Mouse (Mus musculus): ENCODE results near the gene Slc22a4. TPM values are rescaled to one million over a fixed set of nuclear protein-coding genes. Genes with fewer than 3 reads are reported as not detected.
"Not testable (repeated sequence)": the region's sequence is repeated elsewhere in the genome, so short reads cannot be mapped to it uniquely, and the experiment has no call there.

The Slc22a4 gene
- total RNA-seq, 4 experiments from 2014 or later, result 4.8 to 7.1 (median 5.4) TPM

DNA sequence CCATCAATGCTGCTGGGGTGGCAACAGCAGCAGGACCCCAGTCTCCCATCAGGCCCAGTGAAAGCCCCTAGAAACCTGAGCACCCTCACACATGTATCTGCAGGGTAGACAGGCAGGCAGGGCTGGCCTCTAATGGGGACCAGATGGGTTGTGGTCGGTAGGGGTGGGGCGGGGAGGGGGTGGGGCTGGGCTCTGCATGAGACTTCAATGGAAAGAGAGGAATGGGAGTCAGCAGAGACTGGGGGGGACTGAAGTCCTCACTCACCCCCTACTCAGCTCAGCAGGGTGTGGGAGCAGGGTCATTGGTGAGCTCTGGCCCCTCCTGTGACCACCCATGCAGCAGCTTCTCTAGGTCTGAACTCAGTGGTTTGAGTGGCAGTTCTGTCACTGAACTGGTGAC is 29.5 kb upstream of the Slc22a4 start:
- no peak for DNase-seq (ENCODE audit: low spot score)

DNA sequence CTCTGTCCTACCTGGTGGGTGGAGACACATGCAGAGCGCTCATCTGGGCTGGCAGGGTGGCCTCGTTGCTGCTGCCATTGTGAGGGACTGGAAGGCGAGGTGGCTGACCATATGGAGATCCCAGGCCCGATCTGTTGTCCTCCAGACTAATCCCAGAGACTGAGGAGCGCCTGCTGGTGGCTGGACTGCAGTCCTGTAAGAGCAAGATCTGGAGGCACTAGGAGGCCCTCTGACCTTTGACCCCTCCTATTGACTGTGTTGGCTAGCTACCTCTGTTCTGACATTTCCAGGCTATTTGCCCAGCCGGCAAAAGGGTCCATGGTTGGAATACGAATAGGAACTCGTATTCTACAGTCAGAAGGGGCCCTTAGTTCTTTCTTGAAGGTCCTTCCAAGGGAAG is 28.2 kb upstream of the Slc22a4 start:
- DNase-seq (ENCODE audit: low spot score), result no peak

DNA sequence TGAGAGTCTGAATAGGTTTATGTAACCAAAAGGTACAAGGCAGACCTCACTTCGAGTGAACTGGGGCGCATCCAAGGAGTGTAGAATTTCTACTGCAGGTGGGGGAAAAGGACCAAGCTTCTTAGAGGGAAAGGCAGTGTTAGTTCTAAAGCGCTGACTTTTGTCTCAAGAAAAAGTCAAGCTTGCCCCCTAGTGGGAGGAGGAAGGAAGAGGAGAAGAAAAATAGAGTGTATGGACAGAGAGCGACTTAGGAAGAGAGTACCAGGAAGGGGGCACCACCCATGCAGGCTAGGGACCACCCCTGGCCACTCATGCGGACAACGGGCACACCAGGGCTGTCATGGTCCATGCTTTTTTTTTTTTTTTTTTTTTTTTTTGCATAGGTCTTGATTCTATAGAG is 26.4 kb upstream of the Slc22a4 start:
- DNase-seq (ENCODE audit: low spot score), result no peak

DNA sequence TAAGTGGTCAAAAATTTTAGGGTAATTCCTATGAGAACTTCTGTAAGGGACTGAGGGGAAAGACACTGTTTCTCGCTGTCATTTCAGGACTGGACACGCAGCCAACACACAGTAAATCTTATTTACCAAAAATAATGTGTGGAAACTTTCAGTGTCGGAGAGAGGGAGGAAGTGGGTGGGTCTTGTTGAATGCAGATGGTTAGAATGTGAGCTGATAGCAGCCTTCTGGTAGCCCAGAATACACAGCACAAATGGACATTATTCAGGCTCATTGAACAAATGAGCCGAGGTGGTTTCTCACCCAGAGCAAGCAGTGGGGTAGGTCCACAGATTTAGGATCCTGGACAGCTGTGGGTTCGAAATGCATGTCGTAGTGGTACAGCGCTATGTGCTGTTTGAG is 25.2 kb upstream of the Slc22a4 start:
- DNase-seq (ENCODE audit: low spot score), result no peak

DNA sequence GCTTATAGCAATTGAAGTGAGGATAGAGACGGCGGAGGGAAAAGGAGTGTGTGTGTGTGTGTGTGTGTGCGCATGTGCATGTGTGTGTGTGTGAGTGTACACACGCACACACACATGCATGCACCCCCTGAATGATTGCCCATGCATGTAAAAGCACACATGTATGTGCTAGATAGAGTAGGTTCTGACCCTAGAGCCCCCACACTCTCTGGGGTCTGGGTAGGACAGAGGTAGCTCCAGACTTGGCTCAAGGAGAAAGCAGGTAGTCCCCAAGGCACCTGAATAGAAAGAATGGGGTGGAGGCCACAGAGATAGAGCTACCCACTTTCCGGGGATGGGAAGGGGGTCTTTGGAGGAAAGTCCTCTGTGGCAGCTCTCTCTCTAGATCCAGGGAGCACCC is 24.2 kb upstream of the Slc22a4 start:
- DNase-seq (ENCODE audit: low spot score), result no peak

DNA sequence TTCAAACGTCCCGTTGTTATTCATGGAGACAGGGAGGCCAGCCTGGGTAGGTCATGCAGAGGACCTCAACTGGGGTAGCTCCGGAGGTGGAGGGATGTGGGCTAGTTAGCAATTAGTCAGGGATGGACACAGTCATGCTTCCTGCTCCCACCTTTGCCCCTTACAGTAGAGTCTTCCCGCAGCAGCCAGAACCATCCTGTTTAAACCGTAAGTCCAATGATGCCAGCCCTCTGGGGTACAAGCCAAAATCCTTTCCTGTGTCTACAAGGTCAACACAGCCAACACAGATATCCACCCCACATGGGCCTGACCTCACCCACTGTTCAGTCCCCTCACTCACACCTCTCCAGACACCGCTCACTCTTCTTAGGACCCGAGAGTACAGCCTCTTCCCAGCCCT is 23.3 kb upstream of the Slc22a4 start:
- no peak for DNase-seq (ENCODE audit: low spot score)

DNA sequence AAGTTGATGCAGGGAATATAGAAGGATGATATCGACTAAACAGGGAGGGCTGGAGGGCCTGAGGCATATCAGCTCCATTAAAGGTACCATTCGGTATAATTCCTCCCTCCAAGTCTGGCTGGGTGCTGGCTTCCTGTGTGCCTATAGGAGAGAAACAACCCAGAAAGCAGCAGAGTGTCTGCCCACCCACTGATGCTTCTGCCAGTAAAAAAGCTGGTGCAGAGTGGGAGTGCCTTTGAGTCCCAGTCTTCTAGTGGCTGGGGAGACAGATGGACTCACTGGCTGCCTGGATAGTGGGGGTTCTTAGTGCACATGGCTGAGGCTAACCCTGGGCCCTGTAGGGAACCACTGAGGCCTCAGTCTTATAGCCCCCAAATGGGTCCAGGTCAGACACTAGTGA is 22.3 kb upstream of the Slc22a4 start:
- no peak for DNase-seq (ENCODE audit: low spot score)

DNA sequence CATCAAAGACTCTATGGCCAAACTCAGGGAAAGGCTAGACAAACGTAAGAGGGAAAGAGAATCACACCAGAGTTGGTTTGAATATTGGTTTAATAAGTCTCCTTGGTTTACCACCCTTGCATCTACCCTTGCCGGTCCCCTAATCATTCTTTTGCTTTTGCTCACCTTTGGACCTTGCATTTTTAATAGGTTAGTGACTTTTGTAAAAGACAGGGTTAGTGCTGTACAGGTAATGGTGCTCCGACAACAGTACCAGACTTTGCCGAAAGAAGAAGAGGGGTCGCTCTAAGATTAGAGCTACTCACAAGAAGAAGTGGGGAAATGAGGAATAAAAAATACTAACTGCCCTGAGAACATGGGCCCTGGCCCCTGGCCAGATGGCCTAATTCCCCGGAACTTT is 12.8 kb upstream of the Slc22a4 start:
- DNase-seq (ENCODE audit: low spot score), result no peak

DNA sequence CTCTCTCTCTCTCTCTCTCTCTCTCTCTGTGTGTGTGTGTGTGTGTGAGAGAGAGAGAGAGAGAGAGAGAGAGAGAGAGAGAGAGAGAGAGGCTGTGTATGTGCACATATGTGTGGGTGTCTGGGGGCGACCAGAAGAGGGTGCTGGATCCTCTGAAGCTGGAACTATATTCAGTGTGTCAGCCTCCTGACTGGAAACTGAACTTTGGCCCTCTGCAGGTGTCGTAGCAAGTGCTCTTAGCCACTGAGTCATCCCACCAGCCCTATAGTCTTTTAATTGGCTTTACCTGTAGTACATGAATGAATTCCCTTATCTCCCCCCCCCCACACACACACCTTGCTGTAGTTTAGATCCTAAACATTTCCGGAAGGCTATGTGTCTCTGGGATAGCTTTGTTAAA is 5.0 kb upstream of the Slc22a4 start:
- not testable (repeated sequence) for DNase-seq (ENCODE audit: low spot score)

DNA sequence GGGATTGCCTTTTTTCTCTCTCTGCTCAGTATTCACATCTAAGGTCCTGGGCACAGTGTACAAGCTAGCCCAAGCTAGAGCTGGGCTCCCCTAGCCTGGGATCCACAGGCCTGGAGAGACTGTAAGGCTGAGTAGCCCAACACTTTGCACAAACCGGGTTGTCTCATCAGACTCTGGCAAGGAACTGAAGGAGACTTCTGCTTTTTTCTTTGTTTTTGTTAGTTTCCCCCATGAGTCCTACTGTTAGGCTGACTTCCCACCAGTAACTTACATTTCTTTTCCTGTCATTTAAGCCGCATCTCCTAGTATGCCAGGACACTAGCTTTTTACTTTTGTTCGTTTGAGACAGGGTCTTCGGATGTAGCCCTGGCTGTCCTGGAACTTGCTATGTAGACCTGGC is 1.1 kb upstream of the Slc22a4 start:
- no peak for DNase-seq (ENCODE audit: low spot score)

DNA sequence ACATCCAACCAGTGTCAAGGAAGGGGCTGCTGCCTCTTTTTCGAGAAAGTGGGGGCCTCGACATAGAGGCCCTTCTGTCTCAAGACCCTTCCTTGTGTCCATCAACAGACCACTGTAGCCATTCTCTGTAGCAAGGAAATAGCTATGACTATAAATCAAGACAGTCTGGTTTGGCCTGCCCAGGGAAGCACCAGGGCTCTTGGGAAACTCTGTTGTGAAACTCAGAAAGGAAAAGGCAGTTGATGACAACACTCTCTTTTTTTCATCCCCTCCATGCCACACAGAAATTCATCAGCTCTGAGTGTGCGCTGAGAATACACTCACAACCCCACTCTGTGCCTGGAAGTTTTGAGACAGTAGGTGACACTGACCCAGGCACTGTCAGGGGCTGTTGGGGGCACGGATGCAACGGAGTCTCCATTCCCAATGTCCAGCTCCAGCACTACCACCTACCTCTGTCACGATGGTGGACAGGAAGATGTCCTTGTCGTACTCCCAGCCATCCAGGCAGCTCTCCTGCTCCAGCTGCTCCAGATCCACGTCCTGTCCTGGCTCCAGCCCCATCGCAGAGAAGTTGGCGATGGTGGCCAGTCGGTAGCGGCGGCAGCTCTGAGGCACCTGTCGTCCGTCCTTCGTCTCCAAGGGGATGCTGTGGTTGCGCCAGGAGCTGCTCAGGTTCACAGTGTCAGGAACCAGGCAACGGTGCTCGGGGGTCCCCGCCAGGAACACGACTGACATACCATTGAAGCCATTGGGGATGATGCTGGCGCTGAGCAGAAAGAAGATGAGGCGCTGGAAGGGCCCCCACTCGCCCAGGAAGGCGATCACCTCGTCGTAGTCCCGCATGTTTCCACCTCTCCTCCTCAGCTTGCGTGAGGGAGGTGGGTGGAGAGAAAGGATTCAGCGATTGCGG is 503 bp downstream of the Slc22a4 start:
- no peak for DNase-seq (ENCODE audit: low spot score)

DNA sequence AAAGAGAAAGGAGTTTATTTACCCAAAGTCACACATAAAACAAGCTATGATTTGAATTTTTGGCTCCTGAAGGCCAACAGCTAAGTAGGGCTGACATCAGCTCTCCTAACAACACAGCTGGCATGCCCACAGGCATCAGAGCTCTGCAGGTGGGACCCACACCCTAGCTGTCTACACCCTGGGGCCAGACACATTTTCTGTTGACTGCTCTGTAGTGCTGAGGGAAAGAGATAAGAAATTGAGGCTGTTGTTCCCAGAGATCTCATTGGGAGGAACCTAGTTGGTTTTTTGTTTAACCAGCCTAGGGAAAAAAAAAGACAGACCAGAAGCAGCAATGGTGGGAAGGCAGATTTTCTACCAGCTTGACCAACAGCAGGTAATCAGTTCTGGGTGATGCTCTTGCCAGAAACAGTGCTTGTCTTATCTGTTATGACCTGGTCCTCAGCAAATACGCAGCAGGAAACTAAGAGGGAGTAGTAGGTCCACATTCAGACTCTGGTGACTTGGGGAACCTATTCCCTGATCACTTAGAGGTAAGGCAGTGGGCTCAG is 1.3 kb downstream of the Slc22a4 start:
- no peak for DNase-seq (ENCODE audit: low spot score)

DNA sequence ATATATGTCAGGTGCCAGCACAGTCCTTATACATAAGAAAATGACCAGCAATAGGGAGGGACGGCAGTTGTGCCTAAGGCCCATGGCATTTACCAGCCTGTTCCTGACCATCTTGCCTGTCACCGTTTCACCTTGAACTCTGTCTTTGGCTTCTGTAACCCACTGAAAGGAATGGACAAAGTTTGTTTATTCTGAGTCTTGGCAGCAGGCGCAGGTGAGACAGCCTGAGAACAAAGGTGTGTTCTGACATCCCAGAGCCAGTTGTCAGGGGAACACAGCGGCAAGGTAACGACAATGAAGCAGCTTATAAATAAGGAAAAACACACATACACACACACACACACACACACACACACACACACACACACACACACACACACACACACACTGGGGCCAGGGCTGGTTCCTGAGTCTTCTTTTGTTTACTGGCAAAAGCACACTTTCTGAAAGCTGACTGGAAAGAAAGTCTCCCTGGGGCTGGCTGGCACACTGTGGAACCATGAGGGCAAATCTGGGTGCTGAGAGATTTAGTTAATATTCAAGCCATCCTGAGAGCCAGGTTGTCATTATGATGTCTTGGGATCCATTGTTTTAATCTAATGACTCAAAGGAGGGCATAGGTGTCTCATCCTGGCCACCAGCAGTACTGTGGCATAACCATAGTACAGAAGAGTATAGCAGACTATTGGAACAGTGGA is 6.3 kb downstream of the Slc22a4 start:
- DNase-seq (ENCODE audit: low spot score), result no peak

DNA sequence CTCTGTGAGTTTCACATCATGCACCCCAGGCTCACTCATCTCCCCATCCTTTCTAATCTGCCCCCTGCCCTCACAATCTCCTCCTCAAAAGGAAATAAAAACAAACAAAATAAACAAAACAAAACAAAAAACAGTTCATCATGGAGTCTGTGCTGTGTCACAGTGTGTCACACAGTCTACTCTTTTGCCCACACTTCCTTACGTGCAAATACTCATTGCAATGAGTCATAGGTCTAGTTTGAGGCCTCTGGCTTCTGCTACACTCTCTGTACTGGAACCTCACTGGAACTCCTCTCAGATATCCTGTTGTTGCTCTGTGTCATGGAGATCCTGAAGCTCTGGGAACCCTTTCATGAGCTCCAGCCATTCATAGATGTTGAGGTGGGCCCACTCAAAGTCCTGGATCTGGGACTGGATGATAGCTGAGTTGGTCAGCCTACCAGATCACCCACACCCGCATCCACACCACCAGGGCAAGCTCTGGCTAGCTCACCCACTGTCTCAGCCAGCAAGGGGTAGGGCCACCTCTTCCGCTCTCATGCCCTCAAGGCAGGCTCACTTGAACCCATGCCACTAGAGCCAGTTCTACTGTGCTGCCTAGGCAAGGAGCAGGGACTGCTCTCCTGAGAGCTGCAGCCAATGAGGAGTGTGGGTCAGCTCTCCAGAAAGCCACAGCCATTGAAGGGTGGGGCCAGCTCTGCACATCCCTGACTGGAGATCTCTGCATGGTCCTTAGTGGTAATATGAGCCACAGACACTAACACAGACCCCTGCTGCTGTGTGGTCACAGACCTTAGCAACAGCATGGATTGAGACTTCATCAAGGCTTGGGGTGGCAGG is 8.8 kb downstream of the Slc22a4 start:
- no peak for DNase-seq (ENCODE audit: low spot score)

DNA sequence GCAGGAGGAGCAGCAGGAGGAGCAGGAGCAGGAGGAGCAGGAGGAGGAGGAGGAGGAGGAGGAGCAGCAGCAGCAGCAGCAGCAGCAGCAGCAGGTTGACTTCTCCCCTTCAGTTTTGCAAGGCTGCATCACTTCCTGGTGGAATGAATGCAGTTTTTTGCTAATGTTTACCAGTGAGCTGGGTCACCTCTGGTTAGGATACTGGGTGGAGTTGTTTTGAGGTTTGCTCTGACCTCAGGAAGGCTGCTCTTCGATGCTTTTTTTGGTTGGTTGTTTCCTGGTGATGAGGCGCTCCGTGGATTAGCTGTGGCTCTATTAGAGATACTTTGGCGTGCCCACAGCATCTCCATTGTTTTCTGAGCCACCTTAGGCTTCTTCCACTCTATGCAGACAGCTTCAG is 10.3 kb downstream of the Slc22a4 start:
- no peak for DNase-seq (ENCODE audit: low spot score)

DNA sequence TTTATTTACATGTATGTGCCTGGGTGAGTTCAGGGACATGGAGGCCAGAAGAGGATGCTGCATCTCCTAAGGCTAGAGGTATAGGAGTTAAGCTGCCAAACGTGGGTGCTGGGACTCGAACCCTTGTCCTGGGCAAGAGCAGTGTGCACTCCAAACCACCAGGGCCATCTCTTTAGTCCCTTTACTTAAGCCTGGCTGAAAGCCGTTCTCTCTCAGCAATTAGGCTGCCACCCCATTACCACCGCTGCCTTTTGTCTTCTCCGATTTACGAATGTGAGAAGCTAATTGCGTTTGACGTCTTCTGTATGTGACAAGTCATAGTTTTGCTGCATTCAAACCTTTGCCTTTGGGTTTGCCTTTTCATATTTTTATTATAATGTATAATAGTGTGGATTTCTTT is 11.8 kb downstream of the Slc22a4 start:
- no peak for DNase-seq (ENCODE audit: low spot score)

DNA sequence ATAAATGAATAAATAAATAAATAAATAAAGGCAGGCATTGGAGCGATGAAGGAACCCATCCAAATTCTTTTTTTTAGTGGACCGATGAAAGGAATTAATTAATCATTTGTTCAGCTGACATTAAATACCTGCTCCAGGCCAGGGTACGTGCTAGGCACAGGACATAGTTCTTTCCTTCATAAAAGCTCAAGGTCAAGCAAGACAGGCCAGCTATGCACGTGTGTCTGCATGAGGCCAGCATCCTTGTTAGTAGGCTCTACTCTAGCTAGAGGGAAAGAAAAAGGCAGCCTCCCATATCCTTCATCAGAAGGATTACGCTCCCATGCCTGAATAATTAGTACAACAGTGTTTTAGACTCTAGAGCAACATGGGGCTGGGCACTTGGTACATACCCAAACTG is 14.9 kb downstream of the Slc22a4 start:
- no peak for DNase-seq (ENCODE audit: low spot score)

DNA sequence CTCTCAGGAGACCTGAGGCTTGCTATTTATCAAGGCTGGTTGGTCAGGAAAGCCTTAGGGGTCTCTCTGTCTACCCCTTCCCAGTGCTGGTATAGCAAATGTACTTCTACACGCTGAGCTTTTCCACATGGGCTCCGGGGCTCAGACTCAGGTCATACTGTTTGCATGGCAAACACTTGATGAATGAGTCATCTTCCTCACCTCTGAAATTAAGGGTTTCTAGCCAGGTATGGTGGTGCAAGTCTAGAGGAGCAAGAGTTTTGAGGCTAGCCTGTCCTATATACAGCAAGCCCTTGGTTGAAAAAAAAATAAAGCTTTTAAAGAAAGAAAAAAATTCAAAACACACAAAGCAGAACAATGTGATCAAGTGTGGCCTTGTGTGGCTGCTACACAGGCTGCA is 16.6 kb downstream of the Slc22a4 start:
- no peak for DNase-seq (ENCODE audit: low spot score)

DNA sequence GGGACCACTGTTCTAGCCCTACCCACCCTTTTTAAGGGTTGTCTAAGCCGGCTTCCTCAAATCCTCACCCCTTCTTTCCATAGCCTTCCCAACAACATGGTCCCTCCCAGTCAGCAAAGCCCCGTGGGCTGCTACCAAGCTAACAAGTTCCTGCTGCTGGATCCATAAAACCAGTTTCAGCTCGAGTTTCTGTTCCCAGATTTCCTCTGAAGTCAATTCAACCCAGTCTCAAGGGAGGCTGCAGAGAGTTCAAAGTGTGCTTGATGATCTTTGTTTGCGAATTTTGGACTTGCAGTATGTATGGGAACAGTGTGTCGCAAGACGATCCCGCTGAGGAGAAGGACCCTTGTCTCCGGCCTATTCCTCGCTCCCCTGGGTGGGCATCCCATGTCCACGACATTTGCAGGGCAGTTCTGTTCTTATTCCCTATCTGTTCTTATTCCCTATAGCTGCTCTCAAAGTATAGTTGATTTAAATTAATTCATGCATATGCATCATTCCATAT is 19.4 kb downstream of the Slc22a4 start:
- DNase-seq (ENCODE audit: low spot score), result peak; percentile 55

DNA sequence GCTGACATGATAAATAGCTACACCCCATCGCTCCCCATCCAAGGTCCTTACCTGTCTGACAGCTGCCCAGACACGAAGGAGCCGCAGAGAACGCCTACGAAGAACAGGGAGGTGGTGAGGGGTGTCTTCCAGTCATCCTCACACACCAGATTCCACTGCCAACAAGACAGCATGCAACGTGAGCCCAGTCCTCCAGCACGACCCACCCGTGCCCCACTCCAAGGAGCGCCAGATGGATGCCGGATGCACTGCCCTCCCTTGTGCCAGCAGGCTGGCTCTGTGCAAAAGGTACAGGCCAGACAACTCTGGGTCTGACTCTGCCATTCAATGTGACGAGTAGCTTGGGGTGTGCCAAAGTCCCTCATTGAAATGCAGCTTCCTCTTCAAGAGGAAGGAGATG is 20.2 kb downstream of the Slc22a4 start:
- no peak for DNase-seq (ENCODE audit: low spot score)

DNA sequence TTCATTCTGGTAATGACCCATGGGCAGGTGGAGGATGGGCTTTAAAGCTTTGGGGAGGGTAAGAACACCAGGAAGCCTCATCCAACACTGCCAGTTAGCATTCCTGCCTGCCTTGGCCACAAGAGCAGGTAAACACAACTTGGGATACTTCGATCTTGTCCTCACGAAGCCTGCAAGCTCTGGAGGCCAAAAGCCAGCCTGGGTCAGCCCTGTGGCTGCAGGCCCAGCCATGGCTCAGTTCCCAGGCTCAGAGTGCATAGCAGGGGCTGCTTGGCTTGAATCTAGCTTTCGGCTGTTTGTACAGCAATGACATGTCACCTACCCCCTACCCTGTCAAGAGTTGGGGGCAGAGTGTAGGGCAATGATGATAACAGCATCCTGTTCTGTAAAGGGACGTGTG is 21.0 kb downstream of the Slc22a4 start:
- DNase-seq (ENCODE audit: low spot score), result peak; percentile 68

DNA sequence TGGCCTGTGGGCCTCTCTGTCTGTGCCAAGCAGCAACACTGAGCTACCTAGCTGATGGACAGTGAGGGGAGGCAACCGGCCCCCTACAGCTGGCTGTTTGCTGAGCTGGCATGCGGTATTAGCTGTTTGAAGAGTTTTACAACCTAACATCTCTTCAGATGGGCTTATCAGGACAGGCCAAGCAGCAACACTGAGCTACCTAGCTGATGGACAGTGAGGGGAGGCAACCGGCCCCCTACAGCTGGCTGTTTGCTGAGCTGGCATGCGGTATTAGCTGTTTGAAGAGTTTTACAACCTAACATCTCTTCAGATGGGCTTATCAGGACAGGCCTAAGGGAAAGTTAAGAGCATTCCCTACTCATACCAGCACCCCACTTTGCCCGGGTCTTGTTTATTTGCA is 21.5 kb downstream of the Slc22a4 start:
- DNase-seq (ENCODE audit: low spot score), result not testable (repeated sequence)

Data from heart, adult 8-10 months (tissue).